Comparison of ENCODE assay signal across 24 mouse cellular contexts in the genomic region with DNA sequence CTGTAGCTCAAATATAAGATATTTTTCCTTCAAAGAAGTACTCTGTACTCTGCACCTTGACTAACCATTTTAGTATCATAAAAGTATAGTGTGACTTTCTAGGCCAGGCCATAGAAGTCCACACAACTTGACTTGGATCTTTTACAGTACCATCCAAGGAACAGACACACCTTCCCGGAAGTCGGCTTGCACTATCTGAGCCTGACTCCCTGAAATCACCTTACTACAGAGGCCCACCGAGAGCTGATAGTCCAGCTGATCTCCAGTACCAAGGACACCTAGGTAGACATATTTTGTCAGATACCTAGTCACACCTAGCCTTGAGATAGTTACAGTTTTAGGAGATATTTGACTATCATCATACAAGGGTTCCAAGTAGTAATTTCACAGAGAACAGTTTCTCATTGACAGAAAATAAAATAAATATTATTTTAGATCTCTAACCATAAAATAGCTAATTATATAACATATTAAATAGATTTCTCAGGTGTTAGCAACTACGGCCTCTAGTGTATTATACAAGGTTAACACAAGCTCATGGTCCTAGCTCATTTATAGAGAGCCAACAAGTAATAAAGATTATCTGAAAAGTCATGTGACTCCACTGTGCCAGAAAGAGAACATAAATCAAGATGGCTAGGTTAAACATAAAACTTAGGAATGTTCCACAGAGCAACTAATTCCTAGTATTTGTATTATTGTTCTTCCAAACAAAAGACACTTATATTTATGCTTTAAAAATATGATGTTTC.
"Had no signal": no experiment of that assay in that cellular context is flagged by ENCODE, and none has a peak within 500 bp of the region (broad histone marks: within the 10 kb centered on the region; RNA-seq: fewer than 3 reads in every experiment).

No protein-coding gene starts in this region.

- H3K27ac ChIP-seq: heart, embryonic 10.5 days; hindbrain, embryonic 10.5 days; hindbrain, embryonic 12.5 days; hindbrain, embryonic 14.5 days; kidney, embryonic 15.5 days; layer of hippocampus, adult 2 months; limb, embryonic 13.5 days; limb, embryonic 15.5 days; liver, embryonic 12.5 days; liver, embryonic 14.5 days had no signal

- H3K4me2 ChIP-seq: heart, embryonic 12.5 days; hindbrain, embryonic 12.5 days; hindbrain, embryonic 14.5 days; kidney, embryonic 15.5 days; limb, embryonic 13.5 days; limb, embryonic 15.5 days; liver, embryonic 12.5 days had no signal

- H3K36me3 ChIP-seq: heart, embryonic 10.5 days; heart, embryonic 12.5 days; hindbrain, embryonic 10.5 days; hindbrain, embryonic 12.5 days; kidney, embryonic 15.5 days; limb, embryonic 13.5 days; limb, embryonic 15.5 days; liver, embryonic 12.5 days had no signal

- H3K27me3 ChIP-seq: heart, embryonic 12.5 days; hindbrain, embryonic 12.5 days; kidney, embryonic 15.5 days; limb, embryonic 13.5 days; limb, embryonic 15.5 days; liver, embryonic 12.5 days had no signal

- H3K4me3 ChIP-seq: heart, embryonic 10.5 days; heart, embryonic 12.5 days; hindbrain, embryonic 10.5 days; hindbrain, embryonic 12.5 days; kidney, embryonic 15.5 days; layer of hippocampus, adult 2 months; limb, embryonic 13.5 days; limb, embryonic 15.5 days; liver, embryonic 12.5 days had no signal

- H3K9ac ChIP-seq: heart, embryonic 12.5 days; hindbrain, embryonic 12.5 days; hindbrain, embryonic 14.5 days; kidney, embryonic 15.5 days; limb, embryonic 13.5 days; limb, embryonic 15.5 days; liver, embryonic 12.5 days; liver, embryonic 14.5 days had no signal

- H3K9me3 ChIP-seq: heart, embryonic 10.5 days; heart, embryonic 12.5 days; hindbrain, embryonic 10.5 days; hindbrain, embryonic 12.5 days; kidney, embryonic 15.5 days; limb, embryonic 13.5 days; limb, embryonic 15.5 days; liver, embryonic 12.5 days had no signal

- DNase-seq: gastrocnemius, postnatal 25 days; heart, adult 18-20 months; heart, postnatal 10 days; heart, postnatal 4 days; kidney, adult 11 months; kidney, adult 2 months; kidney, adult 9 months; kidney, postnatal 14 days; kidney, postnatal 36 days; layer of hippocampus, postnatal 36 days; left cerebral cortex, postnatal 4 days had no signal

- ATAC-seq: hindbrain, embryonic 16.5 days; inflammation-experienced regulatory T-cells, adult 6 months; liver, embryonic 12.5 days had no signal

- H3K4me1 ChIP-seq: heart, embryonic 10.5 days; heart, embryonic 12.5 days; hindbrain, embryonic 10.5 days; hindbrain, embryonic 12.5 days; kidney, embryonic 15.5 days; limb, embryonic 15.5 days; liver, embryonic 12.5 days had no signal
